Mouse (Mus musculus) kidney, adult 2 months (tissue): ENCODE results near the gene Brpf1. TPM values are rescaled to one million over a fixed set of nuclear protein-coding genes. Genes with fewer than 3 reads are reported as not detected.

ENCODE experiments used
- DNase-seq: peaks from one replicate; pipeline ENCODE4 v3.0.0; 2021
- H3K27ac ChIP-seq: fragments of 200-500 bp; 2 replicates; pipeline ENCODE4 v1.5.1; 2012; ENCODE audit warnings: low read depth, low read length, control low read depth, inconsistent platforms; ENCODE audit not compliant: insufficient read depth
- H3K27me3 ChIP-seq: fragments of 200-500 bp; replicated peaks from 2 replicates; pipeline ENCODE4 v1.6.1; 2012; ENCODE audit warnings: mild to moderate bottlenecking, moderate library complexity, low read length, inconsistent platforms; ENCODE audit not compliant: control insufficient read depth, insufficient read depth
- H3K36me3 ChIP-seq: fragments of 200-500 bp; 2 replicates; pipeline ENCODE4 v1.6.1; 2012; ENCODE audit warnings: mild to moderate bottlenecking, moderate library complexity, low read length, inconsistent platforms; ENCODE audit not compliant: control insufficient read depth, insufficient read depth
- H3K4me1 ChIP-seq: fragments of 200-500 bp; 2 replicates; pipeline ENCODE4 v1.6.1; 2011; ENCODE audit warnings: low read length; ENCODE audit not compliant: control insufficient read depth, insufficient read depth
- H3K4me3 ChIP-seq: fragments of 200-500 bp; 2 replicates; pipeline ENCODE4 v1.5.1; 2011; ENCODE audit warnings: mild to moderate bottlenecking, low read depth, low read length, control low read depth; ENCODE audit not compliant: insufficient read depth
- CTCF ChIP-seq: fragments of 200-500 bp; conservative IDR thresholded peaks from 2 replicates; pipeline ENCODE4 v1.5.1; 2011; ENCODE audit warnings: low read depth, mild to moderate bottlenecking, control low read depth, low read length, moderate library complexity, mixed read lengths; ENCODE audit not compliant: insufficient read depth, insufficient read length
- POLR2A ChIP-seq: fragments of 200-500 bp; IDR thresholded peaks from one replicate; pipeline ENCODE4 v1.6.1; 2011; ENCODE audit warnings: low read depth, low read length, control low read depth
- whole genome bisulfite sequencing: fragments of 180-500 bp; shearing (Covaris S2); methylation state at CpG from one replicate; pipeline ENCODE4 v1.1.7; 2018; 5-methylcytosine and 5-hydroxymethylcytosine counted together
- polyA plus RNA-seq: library from polyadenylated mRNA; depleted of rRNA; stranded (reverse); fragments of >200 nt; gene quantifications from 2 replicates; pipeline ENCODE4 v1.2.3, GENCODE M21; 2012; rRNA removed

Brpf1 gene
- polyA plus RNA-seq, 1 experiment, result 13.2 TPM

DNA sequence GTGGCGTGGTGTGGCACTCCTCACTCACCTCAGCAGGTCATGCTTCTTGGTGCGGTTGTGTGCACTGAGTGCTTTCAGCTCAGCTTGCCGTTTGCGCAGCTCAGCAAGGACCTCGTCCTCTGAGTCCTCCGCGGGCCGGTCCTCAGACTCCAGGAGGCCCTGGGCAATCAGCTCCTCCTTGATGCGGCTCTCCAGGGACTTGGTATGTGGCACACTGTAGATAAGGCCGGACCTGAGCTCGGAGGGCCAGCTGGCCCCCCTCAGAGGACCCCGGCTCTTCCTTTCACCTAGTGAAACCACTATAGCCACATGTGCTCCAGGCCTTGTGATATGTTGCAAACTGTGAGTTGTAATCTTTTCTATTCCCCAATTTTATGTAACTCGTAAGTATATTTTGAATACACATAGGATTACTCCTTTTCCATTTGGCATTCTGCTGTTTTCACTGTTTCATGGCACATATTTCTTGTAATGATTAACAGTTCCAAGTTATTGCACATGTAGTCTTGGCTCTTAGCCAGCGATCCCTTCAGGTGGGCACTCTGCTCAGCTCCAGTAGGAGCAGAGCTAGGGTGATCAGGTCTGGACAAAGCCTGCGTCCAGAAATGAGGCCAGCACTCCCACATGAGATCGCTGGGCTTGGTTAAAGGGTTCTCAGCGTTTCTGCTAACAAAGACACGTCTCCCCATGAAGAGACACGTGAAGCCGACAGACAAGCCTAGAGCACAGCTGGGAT, 63.4 kb downstream of the Brpf1 start:
- Histone ChIP-seq H3K27me3 (no peaks in the 10 kb centered on the region), H3K36me3 (no peaks in the 10 kb centered on the region; the same call in none of the 2 replicates), H3K4me3 (no peak overlapping the region), H3K27ac (no peak overlapping the region), H3K4me1 (peaks cover 3% of the 10 kb centered on the region; the same call in 1 of the 2 replicates)
- TF ChIP-seq POLR2A (no peak), CTCF (no peak)
- no peak for DNase-seq
- WGBS, result 64% methylated on average over 20 of the region's 20 CpGs

- no peak for DNase-seq
These were observed 66.6 kb downstream of the Brpf1 start for GRCm38 (mm10) chr6:113373491-113373890.

More at GRCm38 (mm10) chr6:113373491-113373890, 66.6 kb downstream of the Brpf1 start:
- Histone ChIP-seq H3K4me1 (peaks cover 6% of the 10 kb centered on the region; the same call in 1 of the 2 replicates), H3K4me3 (no peak overlapping the region), H3K36me3 (no peaks in the 10 kb centered on the region; the same call in none of the 2 replicates), H3K27ac (no peak overlapping the region), H3K27me3 (no peaks in the 10 kb centered on the region)
- WGBS, result 92% methylated on average over 4 of the region's 4 CpGs
- TF ChIP-seq POLR2A (no peak), CTCF (no peak)

Other genes starting within 250 kb of the Brpf1 start
- gene Setd5, start 229.8 kb upstream of the Brpf1 start, polyA plus RNA-seq, result 16.8 and 17.9 TPM in 2 replicates
- 0.09 and 0.12 TPM in 2 replicates for gene Lhfpl4, start 111.8 kb upstream of the Brpf1 start, polyA plus RNA-seq
- gene Mtmr14, start 69.3 kb upstream of the Brpf1 start, polyA plus RNA-seq, result 43.6 and 56.9 TPM in 2 replicates
- 0.15 and 1.3 TPM in 2 replicates for gene Cpne9, start 24.8 kb upstream of the Brpf1 start, polyA plus RNA-seq
- gene Ogg1, start 19.8 kb downstream of the Brpf1 start, polyA plus RNA-seq, result 16.4 and 19.4 TPM in 2 replicates
- 57.8 and 63.2 TPM in 2 replicates for gene Camk1, start 36.8 kb downstream of the Brpf1 start, polyA plus RNA-seq
- gene Tada3, start 70.7 kb downstream of the Brpf1 start, polyA plus RNA-seq, result 23.5 and 24.3 TPM in 2 replicates
- 73.8 and 79.1 TPM in 2 replicates for gene Arpc4, start 71.0 kb downstream of the Brpf1 start, polyA plus RNA-seq
- 5.9 and 6.4 TPM in 2 replicates for gene Ttll3, start 82.1 kb downstream of the Brpf1 start, polyA plus RNA-seq
- 159 and 197 TPM in 2 replicates for gene Rpusd3, start 112.2 kb downstream of the Brpf1 start, polyA plus RNA-seq
- gene Cidec, start 128.6 kb downstream of the Brpf1 start, polyA plus RNA-seq, result 102 and 137 TPM in 2 replicates
- 81.6 and 82.0 TPM in 2 replicates for gene Jagn1, start 135.4 kb downstream of the Brpf1 start, polyA plus RNA-seq
- 25.7 and 41.4 TPM in 2 replicates for gene Il17re, start 151.3 kb downstream of the Brpf1 start, polyA plus RNA-seq
- gene Il17rc, start 164.3 kb downstream of the Brpf1 start, polyA plus RNA-seq, result 37.6 and 41.8 TPM in 2 replicates
- 22.3 and 23.6 TPM in 2 replicates for gene Creld1, start 176.2 kb downstream of the Brpf1 start, polyA plus RNA-seq
- gene Prrt3, start 194.8 kb downstream of the Brpf1 start, polyA plus RNA-seq, result 0.05 TPM in 1 of 2 replicates, not detected in the other
- gene Emc3, start 224.5 kb downstream of the Brpf1 start, polyA plus RNA-seq, result 60.1 and 64.5 TPM in 2 replicates
- 0.31 and 0.44 TPM in 2 replicates for gene Fancd2, start 224.5 kb downstream of the Brpf1 start, polyA plus RNA-seq